Mouse (Mus musculus) skeletal muscle tissue, adult 2 months (tissue): ENCODE data around the gene Myo9a.
"Not testable (repeated sequence)": the region's sequence is repeated elsewhere in the genome, so short reads cannot be mapped to it uniquely, and the experiment has no call there.

ENCODE experiments used
- DNase-seq: peaks from one replicate; pipeline ENCODE4 v3.0.0-alpha.2; 2012; ENCODE audit warnings: low read depth, low spot score

Myo9a gene

GRCm38 (mm10) chr9:59948691-59949250 lies 198.1 kb downstream of the Myo9a start:
- no peak for DNase-seq

- DNase-seq, result no peak
Observed at GRCm38 (mm10) chr9:59949511-59949910, 198.8 kb downstream of the Myo9a start.

- DNase-seq, result no peak
Observed at GRCm38 (mm10) chr9:59949981-59950380, 199.3 kb downstream of the Myo9a start.

- DNase-seq, result no peak
Observed at GRCm38 (mm10) chr9:59951001-59951750, 200.5 kb downstream of the Myo9a start.

- DNase-seq, result no peak
Observed at GRCm38 (mm10) chr9:59951943-59952342, 201.2 kb downstream of the Myo9a start.

- no peak for DNase-seq
Observed at GRCm38 (mm10) chr9:59952515-59953070, 201.9 kb downstream of the Myo9a start.

- no peak for DNase-seq
Observed at GRCm38 (mm10) chr9:59953556-59953955, 202.9 kb downstream of the Myo9a start.

- no peak for DNase-seq
Observed at GRCm38 (mm10) chr9:59955199-59955598, 204.5 kb downstream of the Myo9a start.

- DNase-seq, result no peak
Observed at GRCm38 (mm10) chr9:59955692-59956091, 205.0 kb downstream of the Myo9a start.

- no peak for DNase-seq
Observed at GRCm38 (mm10) chr9:59956496-59956895, 205.8 kb downstream of the Myo9a start.

GRCm38 (mm10) chr9:59958115-59958514 lies 207.4 kb downstream of the Myo9a start:
- DNase-seq, result not testable (repeated sequence)

GRCm38 (mm10) chr9:59959276-59959675 lies 208.6 kb downstream of the Myo9a start:
- peak; percentile 71 for DNase-seq

GRCm38 (mm10) chr9:59960559-59960958 lies 209.9 kb downstream of the Myo9a start, which contains the start of gene Nr2e3:
TSS of gene Nr2e3 (minus strand) at chr9:59960659.
- no peak for DNase-seq

- DNase-seq, result no peak
Observed at GRCm38 (mm10) chr9:59961201-59961955, 210.7 kb downstream of the Myo9a start.

- no peak for DNase-seq
Observed at GRCm38 (mm10) chr9:59964367-59964766, 213.7 kb downstream of the Myo9a start.

- no peak for DNase-seq
Observed at GRCm38 (mm10) chr9:59965046-59965445, 214.3 kb downstream of the Myo9a start.

GRCm38 (mm10) chr9:59969383-59969782 lies 218.7 kb downstream of the Myo9a start:
- DNase-seq, result peak; percentile 43

- no peak for DNase-seq
Observed at GRCm38 (mm10) chr9:59971263-59971662, 220.6 kb downstream of the Myo9a start.
